Mouse (Mus musculus) stomach, embryonic 14.5 days (tissue): ENCODE data around the gene Cacna2d1. TPM values are rescaled to one million over a fixed set of nuclear protein-coding genes. Genes with fewer than 3 reads are reported as not detected.

ENCODE experiments used
- ATAC-seq: fragments of 200-750 bp; cut with Nextera tagmentation; 2 replicates; pipeline ENCODE4 v1.8.0; 2017; ENCODE audit warnings: low read depth, moderate TSS enrichment; ENCODE audit not compliant: insufficient number of reproducible peaks, insufficient read depth, low FRiP score
- H3K27ac ChIP-seq: fragments of 300-500 bp; sonication (generic); 2 replicates; pipeline ENCODE4 v1.5.1; 2014; ENCODE audit warnings: mild to moderate bottlenecking, low read length, moderate library complexity, mixed read lengths
- H3K27me3 ChIP-seq: fragments of 300-500 bp; sonication (generic); 2 replicates; pipeline ENCODE4 v1.6.1; 2014; ENCODE audit warnings: low read length, control low read depth, mixed read lengths; ENCODE audit not compliant: control insufficient read depth, insufficient read depth
- H3K36me3 ChIP-seq: fragments of 300-500 bp; sonication (generic); 2 replicates; pipeline ENCODE4 v1.6.1; 2014; ENCODE audit warnings: mild to moderate bottlenecking, control low read depth, low read length, moderate library complexity, mixed read lengths; ENCODE audit not compliant: control insufficient read depth, insufficient read depth
- H3K4me1 ChIP-seq: fragments of 300-500 bp; sonication (generic); 2 replicates; pipeline ENCODE4 v1.6.1; 2014; ENCODE audit warnings: low read length, control low read depth, mixed read lengths; ENCODE audit not compliant: control insufficient read depth, insufficient read depth
- H3K4me2 ChIP-seq: fragments of 300-500 bp; sonication (generic); replicated peaks from 2 replicates; pipeline ENCODE4 v1.6.1; 2014; ENCODE audit warnings: low read depth, low read length, control low read depth
- H3K4me3 ChIP-seq: fragments of 300-500 bp; sonication (generic); 2 replicates; pipeline ENCODE4 v1.5.1; 2014; ENCODE audit warnings: low read depth, low read length, control low read depth
- H3K9ac ChIP-seq: fragments of 300-500 bp; sonication (generic); replicated peaks from 2 replicates; pipeline ENCODE4 v1.6.1; 2014; ENCODE audit warnings: low read depth, mild to moderate bottlenecking, control low read depth, low read length, moderate library complexity, mixed read lengths
- H3K9me3 ChIP-seq: fragments of 300-500 bp; sonication (generic); 2 replicates; pipeline ENCODE4 v1.6.1; 2016; ENCODE audit warnings: low read depth, low read length, control low read depth; ENCODE audit not compliant: control insufficient read depth
- whole genome bisulfite sequencing: fragments of 180-500 bp; shearing (Covaris S2); extraction: QIAGEN DNeasy Blood & Tissue Kit; methylation state at CpG from one replicate; pipeline ENCODE4 v1.1.7; 2014; 5-methylcytosine and 5-hydroxymethylcytosine counted together
- polyA plus RNA-seq: library from polyadenylated mRNA; unstranded; fragments of >200 nt; fragmentation: Nextera tagmentation; extraction: Ambion mirVana; gene quantifications from 2 replicates; pipeline ENCODE4 v1.2.1, GENCODE M21; 2014

Gene Cacna2d1
- polyA plus RNA-seq, 1 experiment from 2014 or later = 21.9 TPM

DNA sequence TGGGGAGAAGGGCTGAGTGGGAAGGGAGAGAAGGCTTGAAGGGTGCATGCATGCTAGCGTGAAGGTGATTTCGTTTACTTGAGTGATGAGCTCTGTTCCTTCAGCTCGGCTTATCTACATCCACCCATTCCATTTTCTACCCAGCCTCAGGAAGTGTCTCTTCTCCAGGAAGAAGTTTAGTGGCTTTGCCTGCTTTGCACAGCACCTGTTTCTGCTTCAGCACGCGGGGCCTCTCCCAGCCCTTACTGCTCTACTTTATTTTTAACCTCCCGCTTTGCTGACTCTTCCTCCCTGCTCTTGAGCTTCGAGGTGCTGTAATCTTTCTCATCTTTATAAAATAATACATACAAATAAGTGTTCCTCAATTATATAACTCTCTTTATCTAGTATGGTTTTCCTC lies 158.0 kb downstream of the Cacna2d1 start:
- H3K9me3 ChIP-seq = no peaks in the 10 kb centered on the region
- no peak overlapping the region for H3K4me2 ChIP-seq
- ATAC-seq = no peak
- H3K27ac ChIP-seq = no peak overlapping the region
- no peaks in the 10 kb centered on the region for H3K4me1 ChIP-seq
- no peaks in the 10 kb centered on the region for H3K27me3 ChIP-seq
- H3K9ac ChIP-seq = no peak overlapping the region
- H3K4me3 ChIP-seq = no peak overlapping the region
- WGBS = 73% methylated on average over 7 of the region's 7 CpGs
- H3K36me3 ChIP-seq = no peaks in the 10 kb centered on the region

DNA sequence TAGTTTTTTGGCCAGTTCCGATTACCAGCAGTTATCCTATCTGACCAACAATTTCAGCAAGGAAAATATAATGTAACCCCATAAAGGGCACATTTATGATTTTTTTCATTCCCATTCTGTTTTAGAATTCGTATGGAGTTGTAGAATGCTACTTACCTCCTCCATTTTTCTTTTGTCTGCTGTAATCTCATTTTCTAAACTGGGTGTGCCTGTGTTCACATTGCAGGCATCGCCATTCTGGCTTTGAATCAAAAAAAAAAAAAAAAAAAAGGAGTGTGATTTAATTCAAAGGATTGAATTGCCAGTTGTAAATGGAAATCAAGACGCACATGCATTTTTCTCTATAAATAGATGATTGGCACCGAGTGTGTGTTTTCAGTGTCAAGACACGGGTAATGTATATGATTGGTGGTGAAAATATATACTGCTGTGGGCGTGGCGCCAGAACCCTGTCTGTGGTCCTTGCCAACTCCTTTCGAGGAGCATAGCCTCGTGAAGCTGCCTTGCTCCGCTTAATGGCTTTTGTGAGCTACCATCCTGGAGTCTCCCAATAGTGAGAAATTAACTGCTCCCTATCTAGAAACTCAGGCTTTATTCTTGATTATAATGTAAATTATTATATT lies 158.7 kb downstream of the Cacna2d1 start:
- Histone ChIP-seq H3K36me3 (no peaks in the 10 kb centered on the region), H3K27me3 (no peaks in the 10 kb centered on the region), H3K4me1 (no peaks in the 10 kb centered on the region), H3K4me2 (no peak overlapping the region), H3K9me3 (no peaks in the 10 kb centered on the region), H3K27ac (no peak overlapping the region), H3K4me3 (no peak overlapping the region), H3K9ac (no peak overlapping the region)
- ATAC-seq = no peak
- 75% methylated on average over 11 of the region's 11 CpGs for WGBS

DNA sequence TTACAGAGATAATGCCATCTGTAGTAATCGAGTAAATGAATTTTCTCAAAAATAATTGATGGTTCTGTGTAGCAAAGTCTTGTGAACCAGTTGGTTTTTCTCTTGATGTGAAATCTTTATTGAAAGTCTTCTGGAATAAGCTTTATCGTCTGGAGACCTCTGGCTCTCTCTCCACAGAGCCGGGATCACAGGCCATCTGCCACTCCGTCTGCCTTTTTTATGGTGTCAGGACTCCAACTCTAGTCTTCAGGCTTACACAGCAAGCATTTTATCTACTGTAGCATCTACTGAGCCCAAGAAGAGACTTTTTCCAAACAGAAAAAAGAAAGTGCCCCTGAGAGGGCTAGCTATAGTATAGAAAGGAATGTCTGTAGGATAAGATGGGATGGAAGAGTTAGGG lies 160.9 kb downstream of the Cacna2d1 start:
- no peak overlapping the region; the same call in 1 of the 2 replicates for H3K27ac ChIP-seq

DNA sequence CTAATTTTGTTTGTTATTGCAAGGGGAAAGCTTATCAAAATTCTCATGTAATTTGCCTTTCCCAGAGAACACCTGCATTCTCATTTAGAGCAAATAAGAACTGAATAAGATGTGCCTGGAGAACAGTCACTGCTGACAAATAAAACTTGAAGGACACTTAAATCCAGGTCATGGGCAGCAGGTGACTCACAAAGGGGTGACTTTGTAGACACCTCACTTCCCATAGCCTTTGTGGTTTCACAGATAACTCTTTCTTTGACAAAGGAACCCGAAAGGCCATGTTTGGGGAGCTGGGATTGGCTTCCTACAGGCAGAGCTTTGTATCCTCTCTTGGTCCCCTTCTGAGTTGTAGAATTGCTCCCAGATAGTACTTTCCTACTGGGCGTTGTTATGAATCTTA lies 164.3 kb downstream of the Cacna2d1 start:
- no peak overlapping the region for H3K27ac ChIP-seq
- H3K4me1 ChIP-seq = no peaks in the 10 kb centered on the region
- no peaks in the 10 kb centered on the region for H3K36me3 ChIP-seq
- H3K9ac ChIP-seq = no peak overlapping the region
- ATAC-seq = no peak
- 84% methylated on average over 2 of the region's 2 CpGs for WGBS
- H3K27me3 ChIP-seq = no peaks in the 10 kb centered on the region
- no peak overlapping the region for H3K4me3 ChIP-seq
- no peak overlapping the region for H3K4me2 ChIP-seq
- H3K9me3 ChIP-seq = no peaks in the 10 kb centered on the region

More for the DNA sequence above, 160.9 kb downstream of the Cacna2d1 start:
- Histone ChIP-seq H3K9me3 (no peaks in the 10 kb centered on the region), H3K4me1 (no peaks in the 10 kb centered on the region), H3K36me3 (no peaks in the 10 kb centered on the region), H3K4me2 (no peak overlapping the region), H3K27me3 (no peaks in the 10 kb centered on the region), H3K9ac (no peak overlapping the region), H3K4me3 (no peak overlapping the region)
- 30% methylated on average over 4 of the region's 4 CpGs for WGBS
- no peak for ATAC-seq

DNA sequence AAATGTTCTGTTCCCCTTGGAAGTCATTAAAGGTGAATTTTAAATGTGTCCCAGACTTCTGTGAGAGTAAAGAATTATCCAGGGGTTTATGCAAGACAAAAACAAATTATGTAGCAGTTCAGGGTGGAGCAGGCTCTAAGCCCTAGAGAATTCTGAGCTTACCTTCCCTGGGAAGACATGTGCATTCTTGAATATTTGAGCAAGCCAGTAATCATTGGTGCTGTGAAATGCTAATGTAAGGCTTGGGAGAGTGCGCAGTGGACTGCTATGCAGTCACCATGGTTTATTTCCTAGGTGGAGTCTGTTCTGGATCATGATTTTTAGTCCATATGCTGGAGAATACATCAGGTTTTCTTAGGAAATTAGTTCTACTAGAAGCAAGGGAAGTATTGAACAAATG lies 167.3 kb downstream of the Cacna2d1 start:
- ATAC-seq = no peak
- H3K4me2 ChIP-seq = no peak overlapping the region
- H3K36me3 ChIP-seq = no peaks in the 10 kb centered on the region
- no peaks in the 10 kb centered on the region for H3K9me3 ChIP-seq
- H3K9ac ChIP-seq = no peak overlapping the region
- no peaks in the 10 kb centered on the region for H3K27me3 ChIP-seq
- H3K4me3 ChIP-seq = no peak overlapping the region
- WGBS = 88% methylated on average over 1 of the region's 1 CpGs
- no peaks in the 10 kb centered on the region for H3K4me1 ChIP-seq
- no peak overlapping the region for H3K27ac ChIP-seq

DNA sequence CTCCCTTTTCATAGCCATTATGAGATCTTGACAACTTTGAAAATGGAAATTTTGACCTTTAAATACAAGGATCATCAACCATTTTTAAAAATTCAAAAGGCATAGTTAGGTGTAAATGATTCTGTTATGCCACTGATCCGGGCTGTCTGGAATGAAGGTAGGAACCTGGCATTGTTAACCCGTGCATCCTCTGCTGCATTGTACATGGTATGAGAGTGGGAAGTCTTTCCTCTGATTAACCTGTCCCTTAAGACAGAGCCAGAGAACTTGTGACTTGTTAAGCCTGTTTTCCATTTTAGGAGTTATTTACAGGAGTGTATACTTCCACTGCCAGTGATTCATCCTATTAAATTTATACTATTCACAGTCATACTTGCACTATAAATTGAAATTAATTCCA lies 171.2 kb downstream of the Cacna2d1 start:
- Histone ChIP-seq H3K4me2 (no peak overlapping the region), H3K9ac (no peak overlapping the region), H3K27ac (no peak overlapping the region), H3K27me3 (no peaks in the 10 kb centered on the region), H3K9me3 (no peaks in the 10 kb centered on the region), H3K4me1 (no peaks in the 10 kb centered on the region), H3K4me3 (no peak overlapping the region), H3K36me3 (no peaks in the 10 kb centered on the region)
- ATAC-seq = no peak
- WGBS = 76% methylated on average over 2 of the region's 2 CpGs

DNA sequence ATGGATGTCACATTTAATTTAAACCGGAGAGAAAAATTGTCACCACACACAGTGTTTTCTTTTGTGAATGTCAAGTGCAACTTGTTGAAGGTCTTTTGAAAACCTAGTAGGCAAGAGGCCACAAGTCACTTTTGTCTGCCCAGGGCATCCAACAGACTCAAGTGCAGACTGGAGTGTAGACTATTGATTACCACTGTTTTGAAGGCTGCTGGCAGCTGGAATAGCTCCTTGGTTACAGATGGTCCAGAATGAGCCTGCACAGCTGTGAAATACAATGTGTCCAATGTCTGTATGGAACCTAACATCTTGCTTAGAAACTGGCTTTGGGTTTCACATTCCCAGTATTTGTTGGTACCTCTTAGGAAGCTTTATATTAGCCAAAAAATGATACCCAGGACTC lies 176.2 kb downstream of the Cacna2d1 start:
- ATAC-seq = no peak
- no peak overlapping the region for H3K4me2 ChIP-seq
- no peaks in the 10 kb centered on the region for H3K4me1 ChIP-seq
- 70% methylated on average over 1 of the region's 1 CpGs for WGBS
- H3K9ac ChIP-seq = no peak overlapping the region
- no peak overlapping the region for H3K27ac ChIP-seq
- H3K27me3 ChIP-seq = no peaks in the 10 kb centered on the region
- no peaks in the 10 kb centered on the region for H3K9me3 ChIP-seq
- H3K4me3 ChIP-seq = no peak overlapping the region
- no peaks in the 10 kb centered on the region for H3K36me3 ChIP-seq

DNA sequence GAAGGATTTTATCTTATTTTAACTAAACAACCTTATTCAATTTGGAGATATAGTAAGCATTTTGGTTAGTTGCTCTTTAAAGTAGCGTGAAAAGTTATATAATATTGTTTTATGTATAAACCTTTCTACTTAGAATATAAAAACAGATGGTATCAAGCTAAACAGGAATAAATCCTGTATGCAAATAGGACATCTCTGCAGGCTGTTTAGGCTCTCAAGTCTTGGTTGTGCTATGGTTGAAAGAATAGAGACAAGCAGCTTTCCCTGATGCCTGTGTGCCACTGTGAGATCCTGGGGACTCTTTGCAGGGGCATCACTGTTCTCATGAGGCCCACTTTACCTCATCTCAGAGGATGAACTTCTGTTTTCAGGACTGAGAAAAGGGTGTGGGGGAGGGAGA lies 179.4 kb downstream of the Cacna2d1 start:
- no peak overlapping the region for H3K27ac ChIP-seq
- no peak overlapping the region for H3K4me2 ChIP-seq
- H3K27me3 ChIP-seq = no peaks in the 10 kb centered on the region
- H3K4me3 ChIP-seq = no peak overlapping the region
- no peak for ATAC-seq
- no peak overlapping the region for H3K9ac ChIP-seq
- no peaks in the 10 kb centered on the region for H3K36me3 ChIP-seq
- no peaks in the 10 kb centered on the region for H3K4me1 ChIP-seq
- WGBS = 70% methylated on average over 1 of the region's 1 CpGs
- no peaks in the 10 kb centered on the region for H3K9me3 ChIP-seq

DNA sequence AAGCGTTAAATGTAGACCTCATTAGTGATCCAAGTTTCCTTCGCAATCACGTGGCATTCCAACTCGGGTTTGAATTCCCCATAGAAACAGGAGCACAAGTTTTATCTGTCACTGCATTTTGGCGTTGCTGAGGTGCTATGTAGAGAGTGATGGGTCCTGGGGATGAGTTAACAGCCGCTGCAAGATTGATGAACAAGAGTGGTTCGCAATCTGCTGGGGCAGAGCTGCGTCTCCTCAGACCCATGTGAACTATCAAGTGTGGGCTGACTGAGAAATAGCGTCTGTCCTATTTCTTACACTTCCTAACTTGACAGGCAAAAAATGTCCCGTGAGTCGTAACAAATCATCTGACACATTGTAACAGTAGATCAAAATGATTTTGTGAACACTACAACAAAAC lies 186.8 kb downstream of the Cacna2d1 start:
- H3K4me1 ChIP-seq = no peaks in the 10 kb centered on the region
- no peaks in the 10 kb centered on the region for H3K27me3 ChIP-seq
- no peak overlapping the region for H3K4me3 ChIP-seq
- no peaks in the 10 kb centered on the region for H3K36me3 ChIP-seq
- WGBS = 70% methylated on average over 11 of the region's 11 CpGs
- ATAC-seq = no peak
- H3K4me2 ChIP-seq = no peak overlapping the region
- no peaks in the 10 kb centered on the region for H3K9me3 ChIP-seq
- H3K27ac ChIP-seq = no peak overlapping the region
- no peak overlapping the region for H3K9ac ChIP-seq
